Mouse (Mus musculus) urinary bladder, adult 18-20 months (tissue): ENCODE measurements at regions not wholly inside any gene's neighbourhood (a gene's known extent, or its start where the extent isn't known, plus 50 kb on each side); places are given as distances from the start of the nearest gene placed in this dataset.

Source experiments
- DNase-seq, 2 experiments: peaks; one replicate each; pipeline ENCODE4 v3.0.0; 2022; ENCODE audit warnings: low spot score in 2 of 2, mixed read lengths in 2 of 2

DNA sequence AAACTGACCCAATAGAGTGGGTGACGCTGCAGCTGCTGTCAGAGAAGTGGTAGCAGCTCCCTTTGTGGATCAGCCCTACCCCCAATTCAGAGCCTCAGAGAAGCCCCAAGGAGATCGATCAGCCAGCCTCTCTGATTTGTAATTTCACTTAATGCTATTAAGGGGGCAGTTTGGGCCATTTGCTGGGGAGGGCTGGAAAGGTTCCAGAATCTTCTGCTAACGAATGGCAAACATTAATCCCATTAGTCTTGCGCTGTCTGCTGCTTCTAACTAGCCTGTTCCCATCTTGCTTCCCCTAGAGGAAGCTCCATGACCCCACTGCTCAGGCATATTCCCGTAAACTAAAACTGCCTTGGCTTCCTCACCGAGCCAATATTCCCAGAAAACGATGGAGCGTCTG lies 59.9 kb upstream of the Lrrn2 start:
- no peak for DNase-seq

DNA sequence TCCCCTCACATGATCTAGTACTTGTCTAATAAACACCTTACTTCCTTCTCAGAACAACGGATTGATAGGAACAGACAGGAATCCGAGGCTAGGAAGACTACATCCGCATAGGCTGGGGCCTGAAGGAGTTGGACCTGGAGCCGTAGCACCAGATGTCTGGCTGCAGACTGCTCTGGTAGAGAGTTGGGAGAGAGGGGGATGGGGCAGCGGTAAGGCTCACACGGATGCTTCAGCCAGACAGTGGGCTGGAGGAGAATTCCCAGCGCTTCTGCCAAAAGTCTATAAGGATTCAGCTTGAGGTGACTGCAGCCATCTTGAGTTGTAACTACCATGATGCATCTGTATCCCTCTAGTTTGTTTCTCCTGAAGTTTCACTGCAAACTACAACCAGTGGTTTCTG lies 61.8 kb upstream of the Lrrn2 start:
- DNase-seq = no peak

DNA sequence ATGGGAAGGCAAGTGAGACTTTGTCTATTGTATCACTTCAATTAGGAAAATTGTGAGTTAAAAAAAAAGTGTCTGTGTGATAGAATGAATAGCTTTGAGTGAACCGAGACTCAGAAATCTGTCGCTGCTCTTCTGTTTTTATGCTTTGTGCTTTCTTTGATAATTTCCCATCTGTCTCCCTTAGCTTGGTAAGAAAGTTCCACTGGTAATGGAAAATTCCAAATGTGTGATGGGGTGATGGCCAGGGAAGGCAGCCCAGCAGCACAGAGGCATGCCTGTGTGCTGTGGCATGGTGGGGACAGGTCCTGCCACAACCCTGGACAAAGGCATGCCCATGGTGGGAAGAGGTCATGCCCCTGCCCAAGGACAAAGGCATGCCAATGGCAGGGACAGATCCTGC lies 62.7 kb upstream of the Lrrn2 start:
- DNase-seq = no peak

DNA sequence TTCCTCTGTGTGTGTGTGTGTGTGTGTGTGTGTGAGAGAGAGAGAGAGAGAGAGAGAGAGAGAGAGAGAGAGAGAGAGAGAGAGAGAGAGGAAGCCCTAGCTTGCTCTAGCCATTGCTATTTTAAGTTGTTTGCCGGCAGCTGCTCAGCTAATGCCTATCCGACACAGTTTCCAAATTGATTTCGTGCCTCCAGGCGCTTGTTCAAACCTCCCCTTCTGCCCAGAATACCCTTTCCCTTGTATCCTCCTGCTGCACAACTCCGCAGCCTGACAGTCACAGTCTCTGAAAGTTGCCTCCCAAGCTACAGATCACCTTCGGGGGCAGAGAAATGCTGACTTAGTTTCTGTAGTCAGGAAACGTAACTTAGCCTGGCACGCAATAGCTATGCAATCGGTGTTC lies 63.9 kb upstream of the Nfasc start:
- DNase-seq = no peak

DNA sequence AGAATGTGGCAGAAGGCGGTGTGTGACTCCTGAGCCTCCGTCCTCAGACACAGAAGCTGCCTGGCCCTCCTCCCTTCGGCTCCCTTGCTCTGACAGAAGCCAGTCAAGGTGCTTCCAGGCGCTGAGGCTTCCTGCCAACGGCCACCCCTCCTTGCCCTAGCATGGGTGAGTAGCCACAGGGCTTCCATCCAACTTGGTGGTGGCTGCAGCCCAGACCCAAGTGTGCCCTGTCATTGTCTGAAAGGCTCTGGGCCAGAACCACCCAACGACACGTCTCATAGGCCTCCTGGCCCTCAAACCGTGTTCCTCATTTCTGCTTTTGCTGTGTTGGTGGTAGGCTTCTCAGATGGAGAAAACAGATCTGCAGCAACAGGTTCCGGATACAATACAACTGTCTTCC lies 62.2 kb upstream of the Nfasc start:
- no peak for DNase-seq

DNA sequence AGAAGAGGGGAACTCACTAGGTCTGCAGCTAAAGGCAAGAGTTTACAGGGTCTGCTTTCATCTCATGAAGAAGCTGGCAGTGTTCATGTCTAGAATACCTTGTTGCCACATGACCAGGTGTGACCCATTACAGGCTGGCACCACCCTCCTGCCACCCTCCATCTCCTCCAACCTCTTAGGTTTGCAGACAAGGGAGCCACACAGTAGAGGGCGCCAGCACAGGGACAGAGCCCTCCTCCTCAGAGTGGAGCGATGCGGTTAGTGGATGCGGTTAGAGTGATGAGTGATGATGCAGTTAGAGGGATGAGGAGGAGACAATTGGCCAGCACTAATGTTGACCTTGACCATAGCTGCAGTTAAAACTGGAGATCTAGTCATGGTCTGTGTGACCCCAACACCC lies 60.8 kb upstream of the Nfasc start:
- DNase-seq = no peak

DNA sequence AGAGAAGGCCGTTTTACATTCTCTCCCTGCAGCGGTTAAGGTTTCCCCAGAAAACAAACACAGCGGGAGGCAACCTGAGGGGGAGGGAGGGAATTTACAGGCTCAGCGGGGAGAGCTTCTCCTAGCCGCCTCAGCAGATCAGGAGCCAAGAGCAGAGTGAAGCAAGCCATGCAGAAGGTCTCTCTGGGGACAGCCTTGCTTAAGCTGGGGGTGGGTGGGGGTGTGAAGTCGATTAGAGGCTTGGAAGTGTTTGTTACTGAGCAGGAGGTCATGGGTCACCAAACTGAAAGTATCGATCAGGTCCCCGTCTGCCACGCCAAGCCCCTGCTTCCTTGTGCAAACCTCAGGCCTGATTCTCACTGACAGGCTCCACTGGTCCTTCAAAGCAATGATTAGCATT lies 58.7 kb upstream of the Nfasc start:
- DNase-seq = no peak

DNA sequence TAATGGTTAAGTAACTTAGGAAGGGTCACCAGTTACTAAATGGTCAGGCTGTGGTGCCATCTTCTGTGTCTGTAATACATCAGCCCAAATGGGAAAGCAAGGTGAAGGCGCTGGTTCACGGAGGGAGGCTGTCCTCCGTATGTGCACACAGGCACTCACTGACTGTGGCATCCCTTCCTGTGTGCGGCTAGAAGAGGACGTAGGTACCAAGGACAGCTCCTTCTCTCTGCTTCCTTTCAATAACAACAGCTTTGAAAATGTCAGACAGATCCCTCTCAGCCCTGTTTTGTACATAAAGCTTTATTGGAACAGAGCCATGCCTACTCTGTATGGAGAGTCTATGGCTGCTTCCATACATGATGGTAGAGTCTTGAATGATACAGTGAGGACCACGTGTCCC lies 57.7 kb upstream of the Nfasc start:
- peak in 1 of 2 experiments; percentile 3 for DNase-seq

DNA sequence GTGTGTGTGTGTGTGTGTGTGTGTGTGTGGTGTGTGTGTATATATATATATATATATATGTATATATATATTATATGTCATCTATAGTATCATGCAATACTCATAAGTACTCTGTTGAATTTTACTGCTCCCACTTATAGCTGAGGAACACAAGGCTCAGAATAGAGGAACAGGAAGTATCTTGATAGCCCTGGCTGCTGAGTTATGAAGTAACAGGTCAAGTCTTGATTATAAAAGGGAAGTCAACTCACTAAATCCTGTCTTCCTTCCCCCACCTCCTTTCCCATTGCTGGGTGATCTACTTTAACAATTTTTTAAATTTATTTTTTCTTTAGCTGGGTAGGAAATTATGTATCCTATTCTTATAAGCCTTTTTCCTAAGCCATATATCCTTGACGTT lies 52.9 kb upstream of the Nfasc start:
- DNase-seq = no peak
